Mouse (Mus musculus) activated CD4-positive, CD25-positive, alpha-beta regulatory T cell (primary cell): ENCODE measurements around the gene Cog2. TPM values are rescaled to one million over a fixed set of nuclear protein-coding genes. Genes with fewer than 3 reads are reported as not detected.

Source experiments
- polyA plus RNA-seq, 2 experiments: library from polyadenylated mRNA; unstranded; fragments of 100-300 nt; shearing (Covaris generic); gene quantifications; one replicate each; pipeline ENCODE4 v1.2.1; 2017

Cog2 gene
- 10 to 100 TPM; 45.8 to 55.0 TPM for polyA plus RNA-seq

DNA sequence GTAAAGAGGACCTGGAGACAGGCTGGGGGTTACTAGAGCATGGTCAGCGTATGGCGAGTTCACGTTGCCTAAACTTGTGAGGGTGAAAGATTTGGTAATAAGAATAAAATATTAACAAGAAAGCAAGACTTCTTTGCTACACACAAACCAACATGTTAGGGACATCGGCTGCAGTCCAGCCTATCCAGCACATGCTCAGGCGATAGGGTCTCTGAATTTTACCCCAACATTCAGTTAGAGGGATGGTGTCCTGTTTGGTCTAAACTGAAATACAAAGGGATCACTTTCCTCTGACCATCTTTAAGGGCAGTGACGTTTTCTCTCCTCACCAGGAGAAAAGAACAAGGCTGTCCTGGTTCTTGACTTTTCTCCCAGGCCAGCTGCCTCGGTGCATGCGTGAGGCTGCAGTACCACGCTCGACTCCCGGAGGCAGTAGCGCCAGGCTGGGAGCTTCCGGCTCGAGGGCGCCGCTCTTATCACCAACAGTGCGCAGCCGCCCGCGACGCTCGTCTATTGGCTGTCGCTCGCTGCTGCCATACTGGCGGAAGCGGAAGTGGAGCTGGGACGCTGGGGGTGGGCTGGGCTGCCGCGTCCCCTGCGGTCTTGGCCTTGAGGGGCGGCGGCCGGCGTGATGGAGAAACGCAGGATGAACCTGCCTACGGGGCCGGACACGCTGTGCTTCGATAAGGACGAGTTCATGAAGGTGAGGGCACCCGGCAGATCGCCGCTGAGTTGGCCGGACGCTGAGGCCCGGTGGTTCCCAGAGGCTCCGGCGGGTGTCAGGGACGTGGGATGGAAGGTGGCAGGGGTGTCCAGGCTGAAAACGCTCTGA, at the start of gene Cog2:
Gene Cog2 (plus strand): TSS at position 519 of the 832 bp plus-strand sequence.

DNA sequence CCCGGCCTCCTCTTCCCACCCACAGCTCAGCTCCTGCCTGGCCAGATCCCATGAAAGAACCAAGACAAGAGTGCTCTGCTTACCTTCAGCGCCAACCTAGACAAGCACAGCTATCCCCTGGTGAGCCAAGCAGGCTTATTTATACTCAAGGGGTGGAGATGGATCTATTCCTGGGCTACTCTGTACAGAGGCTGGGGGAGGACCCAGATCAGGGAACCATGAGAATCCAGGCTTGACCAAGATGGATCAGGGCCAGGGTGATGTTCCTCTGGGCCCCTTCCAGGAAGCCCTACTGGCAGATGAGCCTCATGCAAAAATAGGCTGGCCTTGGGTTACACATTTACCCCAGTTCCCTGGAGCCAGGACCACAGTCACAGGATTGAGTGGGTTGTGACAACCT, 49.0 kb downstream of the Cog2 start, which contains the start of gene Agt:
Gene Agt (minus strand): TSS at position 114 of the 400 bp plus-strand sequence.

DNA sequence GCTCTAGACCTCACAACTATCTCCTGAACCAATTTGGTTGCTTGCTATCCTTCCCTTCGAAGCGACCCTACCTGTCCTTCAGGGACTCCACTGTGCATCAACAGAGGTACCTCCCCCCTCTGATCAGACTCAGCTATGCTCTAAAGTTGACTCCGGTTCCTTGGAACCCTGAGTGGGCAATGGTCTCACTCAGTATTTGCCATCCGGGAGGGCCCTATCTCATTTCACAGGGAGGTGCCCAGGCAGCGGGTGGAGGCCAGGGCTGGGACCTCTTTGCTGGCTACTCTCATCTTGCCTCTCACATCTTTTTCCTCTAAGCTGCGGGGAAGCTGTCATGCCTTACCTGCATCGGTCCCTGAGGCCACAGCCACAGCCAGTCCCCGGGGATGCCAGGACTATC, 55.2 kb downstream of the Cog2 start, which contains the start of gene Capn9:
Gene Capn9 (plus strand): TSS at position 301 of the 400 bp plus-strand sequence.

Other genes starting within 250 kb of the Cog2 start
- under 1 TPM in 1 of 2 experiments, not detected in 1; 0.06 TPM for gene Pgbd5, start 81.1 kb upstream of the Cog2 start, polyA plus RNA-seq
- gene Agt, start 48.9 kb downstream of the Cog2 start, polyA plus RNA-seq, result under 1 TPM in 1 of 2 experiments, not detected in 1; 0.15 TPM
- gene Capn9, start 55.3 kb downstream of the Cog2 start, polyA plus RNA-seq, result not detected
- gene 2310022B05Rik, start 142.6 kb downstream of the Cog2 start, polyA plus RNA-seq, result 1 to 10 TPM; 4.2 to 5.5 TPM
- gene Ttc13, start 201.2 kb downstream of the Cog2 start, polyA plus RNA-seq, result 100 to 1,000 TPM in 1 of 2 experiments, 10 to 100 TPM in 1; 82.3 to 109 TPM
- 10 to 100 TPM; 11.5 to 30.2 TPM for gene Arv1, start 201.4 kb downstream of the Cog2 start, polyA plus RNA-seq
- gene Fam89a, start 231.1 kb downstream of the Cog2 start, polyA plus RNA-seq, result 10 to 100 TPM; 15.3 to 17.1 TPM